Mouse (Mus musculus): ENCODE results near the gene Ldhal6b.

DNA sequence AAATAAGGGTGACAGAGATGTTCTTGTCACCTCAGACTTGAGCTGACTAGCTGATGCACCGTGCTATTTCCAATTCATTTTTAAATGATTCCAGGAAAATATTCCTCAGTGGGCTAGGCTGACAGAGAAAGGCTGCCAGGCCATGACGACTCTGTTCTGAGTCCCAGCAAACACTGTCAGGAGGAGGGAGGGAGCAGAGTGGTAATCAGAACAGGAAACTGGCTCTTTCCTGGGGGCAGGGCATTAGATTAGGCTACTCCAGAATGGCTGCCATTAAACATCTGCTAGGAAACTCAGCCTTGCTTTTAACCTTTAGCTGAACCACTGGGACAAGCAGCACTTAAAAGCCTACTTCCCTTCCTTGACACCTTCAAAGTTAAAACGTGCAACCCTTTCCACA, 6.6 kb upstream of the Ldhal6b start:
- TF ChIP-seq EP300 (IDR thresholded peaks at IDR 0.05; ENCODE audit: low read depth in 1 of 2, low read length in 2 of 2) (no peak), TCF12 (IDR thresholded peaks at IDR 0.05; ENCODE audit: low read depth, low read length) (no peak), TBP (IDR thresholded peaks at IDR 0.05; ENCODE audit: low read depth, low read length) (no peak), POLR2A (IDR thresholded peaks at IDR 0.05; ENCODE audit: control insufficient read depth in 1 of 2, insufficient read depth in 1 of 2, low read depth in 1 of 2, low read length in 2 of 2, poor library complexity in 1 of 2) (no peak), CTCF (IDR thresholded peaks at IDR 0.05 in 2 of 3, conservative IDR thresholded peaks at IDR 0.05 in 1 of 3; ENCODE audit: control insufficient read depth in 1 of 3, insufficient read depth in 1 of 3, low read depth in 2 of 3, low read length in 3 of 3, poor library complexity in 1 of 3, severe bottlenecking in 1 of 3) (no peak), NRF1 (IDR thresholded peaks at IDR 0.05; ENCODE audit: insufficient read depth, low read depth, low read length, poor library complexity, severe bottlenecking) (no peak), SIN3A (IDR thresholded peaks at IDR 0.05; ENCODE audit: low read length) (no peak), ZNF384 (IDR thresholded peaks at IDR 0.05; ENCODE audit: low read depth, low read length) (no peak), GABPA (IDR thresholded peaks at IDR 0.05; ENCODE audit: low read depth, low read length) (no peak), HCFC1 (IDR thresholded peaks at IDR 0.05; ENCODE audit: low read depth, low read length) (no peak)

Measured in MEL (cell line).